Mouse (Mus musculus) ES-E14 (cell line): ENCODE measurements around the gene Zfp872.

Experiments
- CHD2 ChIP-seq: IDR thresholded peaks from 2 replicates; pipeline ENCODE4 v1.6.1; 2014; ENCODE audit warnings: mild to moderate bottlenecking, low read depth, low read length, inconsistent platforms
- HCFC1 ChIP-seq: IDR thresholded peaks from 2 replicates; pipeline ENCODE4 v1.6.1; 2012; ENCODE audit warnings: low read length, inconsistent platforms, borderline replicate concordance; ENCODE audit not compliant: insufficient read depth
- MAFK ChIP-seq: IDR thresholded peaks from 2 replicates; pipeline ENCODE4 v1.6.1; 2014; ENCODE audit warnings: mild to moderate bottlenecking, low read depth, low read length, inconsistent platforms; ENCODE audit not compliant: insufficient read depth
- ZC3H11A ChIP-seq: IDR thresholded peaks from 2 replicates; pipeline ENCODE4 v1.6.1; 2012; ENCODE audit warnings: low read depth, mild to moderate bottlenecking, inconsistent platforms, low read length, borderline replicate concordance

GRCm38 (mm10) chr9:22164711-22165668 lies 22.9 kb upstream of the Zfp872 start:
- no peak for TF ChIP-seq HCFC1
- 0 out of 2 replicates have a peak, but pooled peaks have one; percentile 35 for TF ChIP-seq MAFK
- no peak for TF ChIP-seq ZC3H11A
- TF ChIP-seq CHD2 = no peak
